Mouse (Mus musculus) adrenal gland (tissue): ENCODE measurements around the gene Gm6588.

Experiments used
- intact Hi-C: fragments of 180-260 bp; cut with DNase I; formaldehyde crosslinking; loops from one replicate; pipeline ENCODE4 v1.15.1; 2025

Gm6588 gene

GRCm38 (mm10) chr5:112468986-112469581 lies 19.9 kb downstream of the Gm6588 start:
- intact Hi-C loops: no loop called here

- intact Hi-C loops: loop anchor here (2.0 kb wide), 1 partner anchor 395 kb away; no protein-coding TSS in a partner anchor
These were observed 20.9 kb downstream of the Gm6588 start for GRCm38 (mm10) chr5:112470144-112470543.

GRCm38 (mm10) chr5:112473453-112473852 lies 24.2 kb downstream of the Gm6588 start:
- intact Hi-C loops: no loop called here

GRCm38 (mm10) chr5:112481946-112482410 lies 32.8 kb downstream of the Gm6588 start:
- intact Hi-C loops: no loop called here

GRCm38 (mm10) chr5:112482551-112482950 lies 33.3 kb downstream of the Gm6588 start:
- intact Hi-C loops: no loop called here

- intact Hi-C loops: no loop called here
These were observed 33.8 kb downstream of the Gm6588 start for GRCm38 (mm10) chr5:112483030-112483429.

GRCm38 (mm10) chr5:112484924-112485715 lies 35.9 kb downstream of the Gm6588 start:
- intact Hi-C loops: no loop called here

GRCm38 (mm10) chr5:112486415-112486814 lies 37.2 kb downstream of the Gm6588 start:
- intact Hi-C loops: no loop called here

- intact Hi-C loops: no loop called here
These were observed 38.3 kb downstream of the Gm6588 start for GRCm38 (mm10) chr5:112487504-112487903.

GRCm38 (mm10) chr5:112488101-112488776 lies 39.0 kb downstream of the Gm6588 start:
- intact Hi-C loops: no loop called here

- intact Hi-C loops: no loop called here
These were observed 42.3 kb downstream of the Gm6588 start for GRCm38 (mm10) chr5:112491489-112491888.

GRCm38 (mm10) chr5:112493492-112493891 lies 44.3 kb downstream of the Gm6588 start:
- intact Hi-C loops: no loop called here

- intact Hi-C loops: no loop called here
These were observed 47.6 kb downstream of the Gm6588 start for GRCm38 (mm10) chr5:112496753-112497369.

GRCm38 (mm10) chr5:112498921-112499917 lies 50.0 kb downstream of the Gm6588 start:
- intact Hi-C loops: no loop called here

- intact Hi-C loops: no loop called here
These were observed 50.9 kb downstream of the Gm6588 start for GRCm38 (mm10) chr5:112499918-112500682.
